Comparison of ENCODE assay signal across 8 mouse cellular contexts in the genomic region with DNA sequence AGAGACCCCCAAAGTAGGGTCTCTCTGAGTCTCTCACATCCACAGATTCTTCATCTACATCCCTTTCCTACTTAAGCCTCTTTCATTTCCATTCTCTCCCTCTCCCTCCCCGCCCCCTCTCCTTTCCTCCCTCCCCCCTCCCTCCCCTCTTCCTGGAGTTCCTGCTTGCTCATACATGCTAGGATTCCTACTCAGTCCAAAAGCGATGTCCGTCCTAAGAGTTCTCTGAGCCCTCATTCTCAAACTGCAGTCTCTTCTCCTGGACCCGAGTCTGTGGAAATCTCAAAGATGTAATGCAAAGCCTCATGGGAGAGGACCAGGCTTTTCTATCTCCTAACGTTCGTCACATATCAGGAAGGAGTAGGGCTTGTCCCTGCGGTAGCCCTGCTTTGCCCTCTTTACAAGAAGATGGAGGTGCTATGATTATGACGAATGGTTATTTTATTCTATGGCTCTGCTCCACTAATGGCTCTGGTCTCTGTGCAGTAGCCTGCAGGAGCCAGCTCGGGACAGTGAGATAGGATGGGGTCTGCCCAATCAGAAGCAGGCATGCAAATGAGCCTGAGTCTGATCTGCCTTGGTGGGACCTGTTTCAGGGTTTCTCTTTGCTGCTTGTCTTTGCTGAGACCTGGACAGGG. TPM values are rescaled to one million over a fixed set of nuclear protein-coding genes. Genes with fewer than 3 reads are reported as not detected.
DNase-seq lines count a peak whose midpoint lies in the region; ATAC-seq and TF ChIP-seq lines count a peak whose summit lies in the region.
"Had no signal": no experiment of that assay in that cellular context is flagged by ENCODE, and none has a peak within 500 bp of the region (broad histone marks: within the 10 kb centered on the region; RNA-seq: fewer than 3 reads in every experiment).

No protein-coding gene starts in this region.

- H3K4me1 ChIP-seq in forebrain, embryonic 11.5 days (replicated peaks; ENCODE audit: control insufficient read depth, insufficient read depth, low read length): peaks cover 5% of the 10 kb centered on the region; the same call in 1 of the 2 replicates
- H3K4me1 ChIP-seq in olfactory bulb, adult 2 months (ENCODE audit: control insufficient read depth, insufficient read depth, low read length): peaks cover 5% of the 10 kb centered on the region

- no peaks in the 10 kb centered on the region for H3K36me3 ChIP-seq in forebrain, embryonic 11.5 days (ENCODE audit: control insufficient read depth, insufficient read depth, low read length)

- no peak for TF ChIP-seq POLR2A in olfactory bulb, adult 2 months (IDR thresholded peaks at IDR 0.05; ENCODE audit: insufficient read depth, low read depth, low read length)

- peak overlapping the region; percentile 58 for H3K4me2 ChIP-seq in forebrain, embryonic 11.5 days (ENCODE audit: low read depth, low read length, severe bottlenecking)

- H3K27me3 ChIP-seq in forebrain, embryonic 11.5 days (ENCODE audit: control insufficient read depth, insufficient read depth, low read length): no peaks in the 10 kb centered on the region

- H3K9me3 ChIP-seq in forebrain, embryonic 11.5 days (ENCODE audit: control insufficient read depth, low read length): no peaks in the 10 kb centered on the region

- H3K9ac ChIP-seq in forebrain, embryonic 11.5 days (ENCODE audit: low read length): peak overlapping the region; percentile 51

- WGBS in forebrain, embryonic 11.5 days: 3% methylated on average over 9 of the region's 9 CpGs
- WGBS in olfactory bulb, adult 2 months: 0% methylated on average over 9 of the region's 9 CpGs

- peak; percentile 81 for ATAC-seq in forebrain, embryonic 11.5 days (replicated peaks; ENCODE audit: low FRiP score)

- no peak for TF ChIP-seq CTCF in olfactory bulb, adult 2 months (IDR thresholded peaks at IDR 0.05; ENCODE audit: insufficient read depth, low read depth, low read length)

- DNase-seq in left cerebral cortex, postnatal 4 days: peak; percentile 28
- DNase-seq in left cerebral cortex, postnatal 36 days (ENCODE audit: low spot score in 2 of 2): no peak
- DNase-seq in brain, adult 2 months (ENCODE audit: low read depth, low spot score): peak; percentile 70
- DNase-seq in forebrain, embryonic 11.5 days (ENCODE audit: low spot score): peak; percentile 73
- peak; percentile 72 for DNase-seq in liver
- DNase-seq in adrenal gland, postnatal 25 days: no peak

- peak overlapping the region; percentile 15; the same call in 1 of the 2 replicates for H3K4me3 ChIP-seq in forebrain, embryonic 11.5 days (ENCODE audit: low read depth, low read length)
- peak overlapping the region; percentile 1; the same call in 1 of the 2 replicates for H3K4me3 ChIP-seq in olfactory bulb, adult 2 months (ENCODE audit: insufficient read depth, low read depth, low read length)

- intact Hi-C loops in left cerebral cortex, postnatal 4 days (cut with DNase I): no loop called here
- intact Hi-C loops in left cerebral cortex, postnatal 36 days (cut with DNase I): no loop called here

- no peak overlapping the region for H3K27ac ChIP-seq in forebrain, embryonic 11.5 days (ENCODE audit: low read depth, low read length)
- no peak overlapping the region for H3K27ac ChIP-seq in olfactory bulb, adult 2 months (ENCODE audit: insufficient read depth, low read depth, low read length)
- H3K27ac ChIP-seq: macrophage had no signal

RNA-seq across cellular contexts. Expression of gene Aoc3, which starts 7.8 kb away (rescaled TPM):
- 1 to 10 TPM; 1.4 to 1.8 TPM for total RNA-seq in left cerebral cortex, postnatal 4 days (2021)
- under 1 TPM; 0.76 to 0.79 TPM for total RNA-seq in left cerebral cortex, postnatal 36 days (2021)
- polyA plus RNA-seq in forebrain, embryonic 11.5 days (2014; fragmentation: Nextera tagmentation; extraction: Ambion mirVana): not detected in 2 replicates
- not detected in 2 replicates for polyA plus RNA-seq in olfactory bulb, adult 2 months (2012; ENCODE audit: insufficient read depth, insufficient read length, low replicate concordance, missing spikeins)
- total RNA-seq in adrenal gland, postnatal 25 days (2021): 30.8 and 35.7 TPM in 2 replicates
- polyA plus RNA-seq: macrophage had no signal

RNA-seq across cellular contexts. Expression of gene Aoc2, which starts 13.4 kb away (rescaled TPM):
- 1 to 10 TPM; 6.2 to 6.6 TPM for total RNA-seq in left cerebral cortex, postnatal 4 days (2021)
- total RNA-seq in left cerebral cortex, postnatal 36 days (2021): 1 to 10 TPM; 4.4 to 7.2 TPM
- polyA plus RNA-seq in forebrain, embryonic 11.5 days (2014; fragmentation: Nextera tagmentation; extraction: Ambion mirVana): 2.8 and 3.1 TPM in 2 replicates
- polyA plus RNA-seq in olfactory bulb, adult 2 months (2012; ENCODE audit: insufficient read depth, insufficient read length, low replicate concordance, missing spikeins): not detected in 2 replicates
- 4.6 and 6.5 TPM in 2 replicates for total RNA-seq in adrenal gland, postnatal 25 days (2021)

RNA-seq across cellular contexts. Expression of gene Psme3, which starts 22.2 kb away (rescaled TPM):
- total RNA-seq in left cerebral cortex, postnatal 4 days (2021): 100 to 1,000 TPM in 1 of 2 experiments, 10 to 100 TPM in 1; 95.9 to 109 TPM
- total RNA-seq in left cerebral cortex, postnatal 36 days (2021): 100 to 1,000 TPM; 114 to 133 TPM
- 189 and 193 TPM in 2 replicates for polyA plus RNA-seq in forebrain, embryonic 11.5 days (2014; fragmentation: Nextera tagmentation; extraction: Ambion mirVana)
- polyA plus RNA-seq in olfactory bulb, adult 2 months (2012; ENCODE audit: insufficient read depth, insufficient read length, low replicate concordance, missing spikeins): 706 TPM in 1 of 2 replicates, not detected in the other
- total RNA-seq in adrenal gland, postnatal 25 days (2021): 126 and 131 TPM in 2 replicates

RNA-seq across cellular contexts. Expression of gene G6pc, which starts 29.1 kb away (rescaled TPM):
- not detected for total RNA-seq in left cerebral cortex, postnatal 4 days (2021)
- total RNA-seq in left cerebral cortex, postnatal 36 days (2021): not detected
- polyA plus RNA-seq in forebrain, embryonic 11.5 days (2014; fragmentation: Nextera tagmentation; extraction: Ambion mirVana): not detected in 2 replicates
- polyA plus RNA-seq in olfactory bulb, adult 2 months (2012; ENCODE audit: insufficient read depth, insufficient read length, low replicate concordance, missing spikeins): not detected in 2 replicates
- total RNA-seq in adrenal gland, postnatal 25 days (2021): 1.8 TPM in 2 replicates
- polyA plus RNA-seq: macrophage had no signal

RNA-seq across cellular contexts. Expression of gene Becn1, which starts 36.2 kb away (rescaled TPM):
- 100 to 1,000 TPM; 141 to 144 TPM for total RNA-seq in left cerebral cortex, postnatal 4 days (2021)
- 100 to 1,000 TPM; 206 to 237 TPM for total RNA-seq in left cerebral cortex, postnatal 36 days (2021)
- polyA plus RNA-seq in forebrain, embryonic 11.5 days (2014; fragmentation: Nextera tagmentation; extraction: Ambion mirVana): 159 and 165 TPM in 2 replicates
- polyA plus RNA-seq in olfactory bulb, adult 2 months (2012; ENCODE audit: insufficient read depth, insufficient read length, low replicate concordance, missing spikeins): not detected in 2 replicates
- 117 and 159 TPM in 2 replicates for total RNA-seq in adrenal gland, postnatal 25 days (2021)

Comparison
In these comparisons a context has a peak if more than half of its experiments do, and no peak if none do; other contexts are left out.
1. DNase-seq: peak in left cerebral cortex, postnatal 4 days (single experiment), brain, adult 2 months (single experiment), forebrain, embryonic 11.5 days (single experiment) and liver (single experiment); none in left cerebral cortex, postnatal 36 days (0 of 2) and adrenal gland, postnatal 25 days (single experiment).
2. RNA of gene Aoc3, which starts 7.8 kb away (total RNA-seq): 30.8 to 35.7 TPM in adrenal gland, postnatal 25 days; 1.4 to 1.8 TPM in left cerebral cortex, postnatal 4 days and 0.76 to 0.79 TPM in left cerebral cortex, postnatal 36 days; every median in the first group is over 10 times any median in the second.